Mouse (Mus musculus) forebrain, embryonic 11.5 days (tissue): ENCODE measurements at regions not wholly inside any gene's neighbourhood (a gene's known extent, or its start where the extent isn't known, plus 50 kb on each side); places are given as distances from the start of the nearest gene placed in this dataset.

Experiments
- ATAC-seq: fragments of 200-750 bp; cut with Nextera tagmentation; replicated peaks from 2 replicates; pipeline ENCODE4 v1.8.0; 2017; ENCODE audit warnings: moderate TSS enrichment; ENCODE audit not compliant: low FRiP score
- DNase-seq: peaks from one replicate; pipeline ENCODE4 v3.0.0-alpha.2; 2017; ENCODE audit warnings: low spot score
- H3K27ac ChIP-seq: fragments of 300-500 bp; sonication (generic); 2 replicates; pipeline ENCODE4 v1.5.1; 2014; ENCODE audit warnings: low read depth, low read length
- H3K27me3 ChIP-seq: fragments of 300-500 bp; sonication (generic); 2 replicates; pipeline ENCODE4 v1.6.1; 2014; ENCODE audit warnings: mild to moderate bottlenecking, low read length, mixed read lengths; ENCODE audit not compliant: control insufficient read depth, insufficient read depth
- H3K36me3 ChIP-seq: fragments of 300-500 bp; sonication (generic); 2 replicates; pipeline ENCODE4 v1.6.1; 2014; ENCODE audit warnings: mild to moderate bottlenecking, low read length, moderate library complexity, mixed read lengths; ENCODE audit not compliant: control insufficient read depth, insufficient read depth
- H3K4me1 ChIP-seq: fragments of 300-500 bp; sonication (generic); replicated peaks from 2 replicates; pipeline ENCODE4 v1.6.1; 2014; ENCODE audit warnings: low read length, mixed read lengths; ENCODE audit not compliant: control insufficient read depth, insufficient read depth
- H3K4me2 ChIP-seq: fragments of 300-500 bp; sonication (generic); 2 replicates; pipeline ENCODE4 v1.6.1; 2014; ENCODE audit warnings: low read depth, mild to moderate bottlenecking, low read length, moderate library complexity, mixed read lengths; ENCODE audit not compliant: severe bottlenecking
- H3K4me3 ChIP-seq: fragments of 300-500 bp; sonication (generic); 2 replicates; pipeline ENCODE4 v1.5.1; 2014; ENCODE audit warnings: low read depth, low read length
- H3K9ac ChIP-seq: fragments of 300-500 bp; sonication (generic); 2 replicates; pipeline ENCODE4 v1.6.1; 2014; ENCODE audit warnings: low read length
- H3K9me3 ChIP-seq: fragments of 300-500 bp; sonication (generic); 2 replicates; pipeline ENCODE4 v1.6.1; 2016; ENCODE audit warnings: low read length, mixed read lengths; ENCODE audit not compliant: control insufficient read depth
- WGBS: fragments of 180-500 bp; shearing (Covaris S2); extraction: QIAGEN DNeasy Blood & Tissue Kit; methylation state at CpG from one replicate; pipeline ENCODE4 v1.1.7; 2014; 5-methylcytosine and 5-hydroxymethylcytosine counted together

- Histone ChIP-seq H3K4me2 (no peak overlapping the region), H3K9ac (no peak overlapping the region)
Measured at GRCm38 (mm10) chr2:74930702-74931101, 105.1 kb downstream of the Mtx2 start.

GRCm38 (mm10) chr2:74933190-74933589, 107.6 kb downstream of the Mtx2 start:
- H3K27me3 ChIP-seq, result no peaks in the 10 kb centered on the region
- no peak overlapping the region for H3K9ac ChIP-seq
- H3K4me1 ChIP-seq, result no peaks in the 10 kb centered on the region
- no peak overlapping the region for H3K27ac ChIP-seq
- no peaks in the 10 kb centered on the region for H3K36me3 ChIP-seq
- H3K4me3 ChIP-seq, result no peak overlapping the region
- WGBS, result 50% methylated on average over 8 of the region's 8 CpGs
- H3K9me3 ChIP-seq, result no peaks in the 10 kb centered on the region
- H3K4me2 ChIP-seq, result no peak overlapping the region
- ATAC-seq, result no peak
- DNase-seq, result no peak

More at GRCm38 (mm10) chr2:74930702-74931101, 105.1 kb downstream of the Mtx2 start:
- Histone ChIP-seq H3K4me3 (no peak overlapping the region), H3K27ac (no peak overlapping the region), H3K4me1 (no peaks in the 10 kb centered on the region), H3K36me3 (no peaks in the 10 kb centered on the region), H3K27me3 (no peaks in the 10 kb centered on the region), H3K9me3 (no peaks in the 10 kb centered on the region)
- ATAC-seq (no peak), DNase-seq (no peak)
- 76% methylated on average over 3 of the region's 3 CpGs for WGBS

GRCm38 (mm10) chr2:74933771-74934170, 108.2 kb downstream of the Mtx2 start:
- no peak for ATAC-seq
- no peak for DNase-seq

GRCm38 (mm10) chr2:74938711-74939110, 113.1 kb downstream of the Mtx2 start:
- Histone ChIP-seq H3K36me3 (no peaks in the 10 kb centered on the region), H3K9ac (no peak overlapping the region), H3K4me1 (no peaks in the 10 kb centered on the region), H3K27ac (no peak overlapping the region), H3K4me2 (no peak overlapping the region), H3K4me3 (no peak overlapping the region), H3K9me3 (no peaks in the 10 kb centered on the region), H3K27me3 (no peaks in the 10 kb centered on the region)
- DNase-seq (no peak), ATAC-seq (no peak)
- 75% methylated on average over 9 of the region's 9 CpGs for WGBS

More at GRCm38 (mm10) chr2:74933771-74934170, 108.2 kb downstream of the Mtx2 start:
- Histone ChIP-seq H3K4me1 (no peaks in the 10 kb centered on the region), H3K9ac (no peak overlapping the region), H3K4me2 (no peak overlapping the region), H3K27ac (no peak overlapping the region), H3K9me3 (no peaks in the 10 kb centered on the region), H3K4me3 (no peak overlapping the region), H3K36me3 (no peaks in the 10 kb centered on the region), H3K27me3 (no peaks in the 10 kb centered on the region)
- 72% methylated on average over 1 of the region's 1 CpGs for WGBS

GRCm38 (mm10) chr2:74941966-74942365, 116.4 kb downstream of the Mtx2 start:
- no peak overlapping the region for H3K9ac ChIP-seq
- H3K4me3 ChIP-seq, result no peak overlapping the region
- H3K4me1 ChIP-seq, result no peaks in the 10 kb centered on the region
- no peaks in the 10 kb centered on the region for H3K36me3 ChIP-seq
- no peak for ATAC-seq
- no peak overlapping the region for H3K4me2 ChIP-seq
- no peak for DNase-seq
- H3K27me3 ChIP-seq, result no peaks in the 10 kb centered on the region
- H3K9me3 ChIP-seq, result no peaks in the 10 kb centered on the region
- no peak overlapping the region for H3K27ac ChIP-seq
- WGBS, result 94% methylated on average over 10 of the region's 10 CpGs

GRCm38 (mm10) chr2:74942611-74943198, 117.1 kb downstream of the Mtx2 start:
- no peaks in the 10 kb centered on the region for H3K4me1 ChIP-seq
- no peak overlapping the region for H3K4me2 ChIP-seq
- no peak for DNase-seq
- no peak overlapping the region for H3K4me3 ChIP-seq
- no peak for ATAC-seq
- no peaks in the 10 kb centered on the region for H3K9me3 ChIP-seq
- H3K27me3 ChIP-seq, result no peaks in the 10 kb centered on the region
- WGBS, result 67% methylated on average over 6 of the region's 6 CpGs
- no peak overlapping the region for H3K9ac ChIP-seq
- no peak overlapping the region for H3K27ac ChIP-seq
- H3K36me3 ChIP-seq, result no peaks in the 10 kb centered on the region

GRCm38 (mm10) chr2:74945185-74945749, 119.7 kb downstream of the Mtx2 start:
- Histone ChIP-seq H3K27me3 (no peaks in the 10 kb centered on the region), H3K36me3 (no peaks in the 10 kb centered on the region), H3K9me3 (no peaks in the 10 kb centered on the region), H3K9ac (no peak overlapping the region), H3K4me3 (no peak overlapping the region), H3K4me1 (no peaks in the 10 kb centered on the region), H3K4me2 (no peak overlapping the region), H3K27ac (no peak overlapping the region)
- DNase-seq, result no peak
- WGBS, result 78% methylated on average over 7 of the region's 7 CpGs
- no peak for ATAC-seq

- Histone ChIP-seq H3K27me3 (no peaks in the 10 kb centered on the region), H3K4me2 (no peak overlapping the region), H3K9ac (no peak overlapping the region), H3K9me3 (no peaks in the 10 kb centered on the region), H3K4me1 (no peaks in the 10 kb centered on the region), H3K36me3 (no peaks in the 10 kb centered on the region), H3K27ac (no peak overlapping the region), H3K4me3 (no peak overlapping the region)
- no peak for DNase-seq
- WGBS, result 85% methylated on average over 12 of the region's 12 CpGs
- ATAC-seq, result no peak
Measured at GRCm38 (mm10) chr2:74951401-74952260, 126.0 kb downstream of the Mtx2 start.
